Mouse (Mus musculus) right cerebral cortex, adult 18-20 months (tissue): ENCODE results near the gene Dnah7a.
"Not testable (repeated sequence)": the region's sequence is repeated elsewhere in the genome, so short reads cannot be mapped to it uniquely, and the experiment has no call there.

Experiments
- DNase-seq: peaks from one replicate; pipeline ENCODE4 v3.0.0; 2022; ENCODE audit warnings: mixed read lengths

The Dnah7a gene

DNA sequence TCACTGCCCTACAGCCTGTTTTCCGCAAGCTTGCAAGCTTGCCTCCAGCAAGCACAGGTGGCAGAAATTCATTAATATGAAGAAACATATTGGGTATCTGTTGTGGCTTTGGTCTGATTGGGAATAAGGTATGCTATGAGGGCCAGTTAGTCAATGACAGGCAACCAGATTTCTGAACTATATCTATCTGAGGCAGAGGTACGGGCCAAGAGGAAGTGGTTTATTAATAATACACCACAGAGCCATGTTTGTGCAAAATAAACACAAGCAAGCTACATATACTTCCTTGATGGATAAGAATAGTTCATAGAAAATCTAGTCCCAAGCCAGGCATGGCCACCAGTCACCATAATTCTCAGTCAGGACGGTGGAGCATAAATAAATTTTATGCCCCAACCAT lies 328.9 kb downstream of the Dnah7a start:
- DNase-seq: no peak

- not testable (repeated sequence) for DNase-seq
Measured at GRCm38 (mm10) chr1:53375965-53376364, 330.6 kb downstream of the Dnah7a start.

GRCm38 (mm10) chr1:53358988-53359387 lies 347.6 kb downstream of the Dnah7a start:
- DNase-seq: no peak

GRCm38 (mm10) chr1:53352327-53353261 lies 354.0 kb downstream of the Dnah7a start, which contains the start of the genes Asdurf, Gm28551 and Asnsd1:
Asdurf (minus strand) TSS chr1:53352619.
Gm28551 (minus strand) TSS chr1:53352667.
Asnsd1 (minus strand) TSS chr1:53352752.
- peak; percentile 97 for DNase-seq
